27 mouse cellular contexts compared by ENCODE assay signal in genomic region chr10:90303249-90303648, GRCm38 (mm10).
"Had no signal": no experiment of that assay in that cellular context is flagged by ENCODE, and none has a peak within 500 bp of the region (broad histone marks: within the 10 kb centered on the region; RNA-seq: fewer than 3 reads in every experiment).

No protein-coding gene starts in this region.

- H3K4me3 ChIP-seq: gastrocnemius, adult 2 months; heart, embryonic 10.5 days; heart, embryonic 12.5 days; hindbrain, embryonic 10.5 days; hindbrain, embryonic 12.5 days; intestine, embryonic 15.5 days; limb, embryonic 10.5 days; limb, embryonic 12.5 days; liver, embryonic 13.5 days; liver, embryonic 15.5 days had no signal

- DNase-seq: gastrocnemius, adult 2 months; gastrocnemius, postnatal 10 days; gastrocnemius, postnatal 25 days; heart, adult 18-20 months; heart, postnatal 10 days; heart, postnatal 4 days; kidney, adult 18-20 months; kidney, adult 8-10 months; kidney, postnatal 10 days; kidney, postnatal 25 days; kidney, postnatal 4 days; layer of hippocampus, adult 9-11 months; liver; liver, embryonic 13.5 days had no signal

- ATAC-seq: hindbrain, embryonic 16.5 days; inflammation-experienced regulatory T-cells, adult 6 months; intestine, embryonic 15.5 days; intestine, postnatal 0 days had no signal

- H3K9me3 ChIP-seq: heart, embryonic 10.5 days; heart, embryonic 12.5 days; hindbrain, embryonic 10.5 days; hindbrain, embryonic 12.5 days; intestine, embryonic 15.5 days; limb, embryonic 10.5 days; limb, embryonic 12.5 days; liver, embryonic 13.5 days; liver, embryonic 15.5 days had no signal

- H3K9ac ChIP-seq: heart, embryonic 12.5 days; hindbrain, embryonic 12.5 days; hindbrain, embryonic 14.5 days; intestine, embryonic 15.5 days; limb, embryonic 12.5 days; liver, embryonic 13.5 days; liver, embryonic 15.5 days had no signal

- H3K27me3 ChIP-seq: heart, embryonic 12.5 days; hindbrain, embryonic 12.5 days; intestine, embryonic 15.5 days; limb, embryonic 12.5 days; liver, embryonic 13.5 days; liver, embryonic 15.5 days had no signal

- H3K4me2 ChIP-seq: heart, embryonic 12.5 days; hindbrain, embryonic 12.5 days; hindbrain, embryonic 14.5 days; intestine, embryonic 15.5 days; limb, embryonic 12.5 days; liver, embryonic 11.5 days; liver, embryonic 13.5 days; liver, embryonic 15.5 days had no signal

- H3K36me3 ChIP-seq: heart, embryonic 10.5 days; heart, embryonic 12.5 days; hindbrain, embryonic 10.5 days; hindbrain, embryonic 12.5 days; intestine, embryonic 15.5 days; limb, embryonic 10.5 days; limb, embryonic 12.5 days; liver, embryonic 13.5 days; liver, embryonic 15.5 days had no signal

- H3K4me1 ChIP-seq: heart, embryonic 10.5 days; heart, embryonic 12.5 days; hindbrain, embryonic 10.5 days; hindbrain, embryonic 12.5 days; intestine, embryonic 15.5 days; liver, embryonic 13.5 days; liver, embryonic 15.5 days had no signal

- H3K27ac ChIP-seq: gastrocnemius, adult 2 months; heart, embryonic 10.5 days; hindbrain, embryonic 10.5 days; hindbrain, embryonic 12.5 days; hindbrain, embryonic 14.5 days; intestine, embryonic 15.5 days; limb, embryonic 10.5 days; limb, embryonic 12.5 days; liver, embryonic 13.5 days; liver, embryonic 15.5 days had no signal
